Mouse (Mus musculus) effector memory CD4-positive, alpha-beta T cell, adult 5 months (primary cell): ENCODE data around the gene Stpg1. TPM values are rescaled to one million over a fixed set of nuclear protein-coding genes. Genes with fewer than 3 reads are reported as not detected.

Source experiments
- polyA plus RNA-seq: library from polyadenylated mRNA; unstranded; fragments of 100-300 nt; shearing (Covaris generic); gene quantifications from one replicate; pipeline ENCODE4 v1.2.1, GENCODE M21; 2017

Stpg1 gene
- polyA plus RNA-seq = not detected

GRCm38 (mm10) chr4:135494521-135495396 lies at the start of gene Stpg1, which contains the start of gene Nipal3:
Gene Stpg1, plus strand, starts transcription at chr4:135494790.
Gene Nipal3, minus strand, starts transcription at chr4:135495038.

DNA sequence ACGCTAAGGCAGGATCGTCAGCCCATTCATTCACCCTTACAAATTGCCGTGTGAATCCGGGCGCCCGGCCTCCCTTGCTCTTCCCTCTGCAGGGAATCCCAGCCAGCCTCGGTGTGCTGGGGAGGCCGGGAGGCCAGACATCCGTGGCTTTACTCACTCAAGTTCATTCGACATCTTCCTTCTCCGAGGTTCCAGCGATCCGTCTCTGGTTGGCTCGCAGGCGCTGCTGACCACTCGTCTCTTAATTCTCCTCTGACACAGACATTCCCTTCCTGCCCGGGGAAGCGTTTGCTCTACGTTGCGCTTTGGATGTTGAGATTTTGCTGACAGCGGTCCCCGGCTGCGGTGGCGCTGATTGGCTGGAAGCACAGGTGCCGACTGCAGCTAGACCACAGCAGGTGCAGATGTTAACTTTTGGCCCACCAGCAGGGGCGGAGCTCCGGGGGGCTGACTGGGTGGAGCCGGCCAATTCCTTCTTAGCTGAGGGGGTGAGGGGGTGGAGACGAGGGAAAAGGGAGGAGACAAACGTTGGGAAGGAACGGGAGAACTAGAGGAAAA lies 78.7 kb downstream of the Stpg1 start, which contains the start of gene Grhl3:
Gene Grhl3 (minus strand): TSS at position 380 of the 558 bp plus-strand sequence.

Other genes starting within 250 kb of the Stpg1 start
- gene Clic4, start 222.0 kb upstream of the Stpg1 start, polyA plus RNA-seq = 31.1 TPM
- 250 TPM for gene Srrm1, start 141.5 kb upstream of the Stpg1 start, polyA plus RNA-seq
- 0.90 TPM for gene Ncmap, start 96.6 kb upstream of the Stpg1 start, polyA plus RNA-seq
- 19.7 TPM for gene Rcan3, start 60.9 kb upstream of the Stpg1 start, polyA plus RNA-seq
- 13.7 TPM for gene Nipal3, start 248 bp downstream of the Stpg1 start, polyA plus RNA-seq
- not detected for gene Grhl3, start 78.8 kb downstream of the Stpg1 start, polyA plus RNA-seq
- not detected for gene Ifnlr1, start 191.5 kb downstream of the Stpg1 start, polyA plus RNA-seq
- not detected for gene Il22ra1, start 233.4 kb downstream of the Stpg1 start, polyA plus RNA-seq